8 mouse cellular contexts compared by ENCODE assay signal in genomic region chr10:58255213-58255892, GRCm38 (mm10). TPM values are rescaled to one million over a fixed set of nuclear protein-coding genes. Genes with fewer than 3 reads are reported as not detected.
DNase-seq lines count a peak whose midpoint lies in the region; ATAC-seq and TF ChIP-seq lines count a peak whose summit lies in the region.

TSS of gene Gcc2 (plus strand) at chr10:58255497.

- intact Hi-C loops in gastrocnemius, adult 2 months (cut with DNase I) = no loop called here
- intact Hi-C loops in left cerebral cortex, adult 2 months (cut with DNase I) = loop anchor here (10.0 kb wide), 2 partner anchors 511 to 721 kb away; partner anchors contain the start of gene Serinc1

- H3K9me3 ChIP-seq in hindbrain, postnatal 0 days (ENCODE audit: low read length) = no peaks in the 10 kb centered on the region

- peak within 1 kb of the TSS; percentile 90 for H3K4me3 ChIP-seq in gastrocnemius, adult 2 months
- H3K4me3 ChIP-seq in hindbrain, postnatal 0 days (ENCODE audit: low read length) = peak within 1 kb of the TSS; percentile 91
- peak within 1 kb of the TSS; percentile 98 for H3K4me3 ChIP-seq in left cerebral cortex, adult 2 months

- ATAC-seq in common myeloid progenitor, adult 5-6 weeks (replicated peaks; ENCODE audit: low read depth, poor library complexity, severe bottlenecking) = peak; percentile 99
- ATAC-seq in hindbrain, postnatal 0 days = peak; percentile 99
- peak; percentile 100 for ATAC-seq in megakaryocyte, adult 5-6 weeks (ENCODE audit: poor library complexity, severe bottlenecking)

- no peak for TF ChIP-seq CTCF in gastrocnemius, adult 2 months (IDR thresholded peaks at IDR 0.05)
- peak; percentile 10; the same call in 1 of the 2 replicates for TF ChIP-seq CTCF in hindbrain, postnatal 0 days (IDR thresholded peaks at IDR 0.05; ENCODE audit: low read depth)
- no peak; the same call in none of the 2 replicates for TF ChIP-seq CTCF in left cerebral cortex, adult 2 months (IDR thresholded peaks at IDR 0.05)

- no peaks in the 10 kb centered on the region for H3K4me1 ChIP-seq in hindbrain, postnatal 0 days (ENCODE audit: insufficient read depth, low read length)

- H3K9ac ChIP-seq in hindbrain, postnatal 0 days (replicated peaks; ENCODE audit: low read length) = peak within 1 kb of the TSS; percentile 84

- peak within 1 kb of the TSS; percentile 88 for H3K27ac ChIP-seq in gastrocnemius, adult 2 months
- H3K27ac ChIP-seq in hindbrain, postnatal 0 days = peak within 1 kb of the TSS; percentile 82
- peak within 1 kb of the TSS; percentile 88 for H3K27ac ChIP-seq in left cerebral cortex, adult 2 months

- no peaks in the 10 kb centered on the region for H3K27me3 ChIP-seq in hindbrain, postnatal 0 days (ENCODE audit: insufficient read depth, low read length)

- peaks cover 10% of the 10 kb centered on the region; the same call in 1 of the 2 replicates for H3K36me3 ChIP-seq in hindbrain, postnatal 0 days (ENCODE audit: insufficient read depth, low read length)

- under 1% methylated on average over 56 of the region's 58 CpGs for WGBS in hindbrain, postnatal 0 days

- peak within 1 kb of the TSS; percentile 64 for H3K4me2 ChIP-seq in hindbrain, postnatal 0 days (ENCODE audit: low read depth, low read length)

- DNase-seq in ZHBTc4 (ENCODE audit: low read depth, low spot score) = peak; percentile 98
- DNase-seq in gastrocnemius, adult 2 months = peak; percentile 97
- peak; percentile 98 for DNase-seq in hindbrain, postnatal 0 days (ENCODE audit: low spot score)
- DNase-seq in left cerebral cortex, adult 2 months (ENCODE audit: extremely low spot score in 1 of 2, low spot score in 2 of 2) = peak; percentile 92
- peak; percentile 92 for DNase-seq in right cerebral cortex, adult 2 months (ENCODE audit: low spot score in 2 of 2)
- DNase-seq in urinary bladder, postnatal 14 days (ENCODE audit: low spot score) = peak; percentile 94

RNA-seq across cellular contexts. Expression of gene Gcc2, which starts in this region (rescaled TPM):
- total RNA-seq in common myeloid progenitor, adult 5-6 weeks (2017) = 39.7 and 50.1 TPM in 2 replicates
- total RNA-seq in gastrocnemius, adult 2 months (2021) = 10 to 100 TPM; 21.0 to 24.5 TPM
- total RNA-seq in hindbrain, postnatal 0 days (2014; rRNA removed) = 29.9 and 32.0 TPM in 2 replicates
- polyA plus RNA-seq in hindbrain, postnatal 0 days (2015; fragmentation: Nextera tagmentation; extraction: Ambion mirVana) = 109 and 113 TPM in 2 replicates
- 100 to 1,000 TPM in 1 of 2 experiments, 10 to 100 TPM in 1; 86.5 to 104 TPM for total RNA-seq in left cerebral cortex, adult 2 months (2021)
- total RNA-seq in megakaryocyte, adult 5-6 weeks (2015) = 41.5 and 56.3 TPM in 2 replicates
- 32.6 and 32.8 TPM in 2 replicates for total RNA-seq in megakaryocyte, adult 5-6 weeks (2017)

Comparison
In these comparisons a context has a peak if more than half of its experiments do, and no peak if none do; other contexts are left out.
1. Peak in every context shown above with its lines: DNase-seq, ATAC-seq, H3K4me3 ChIP-seq and H3K27ac ChIP-seq.